Mouse (Mus musculus): Measurements from ENCODE around the gene Sh2d5.

DNA sequence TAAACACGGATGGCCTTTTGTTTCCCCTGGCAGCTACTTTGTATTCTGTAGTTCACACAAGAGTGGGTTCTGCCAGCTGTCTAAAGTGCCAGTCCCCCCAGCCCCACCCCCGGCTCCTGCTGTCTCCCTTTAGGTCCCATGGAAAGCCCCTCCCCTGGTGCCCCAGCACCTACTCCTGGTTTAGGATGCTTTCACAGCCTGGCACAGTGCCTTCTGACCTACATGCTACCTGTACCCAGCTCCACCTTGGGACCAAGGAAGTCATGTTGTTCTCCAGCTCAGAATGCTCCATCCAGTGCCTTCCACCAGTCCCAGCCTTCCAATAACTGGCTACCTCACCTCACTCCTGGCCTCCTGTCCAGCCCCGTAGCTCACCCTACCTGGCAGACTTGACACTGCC lies 56.8 kb downstream of the Sh2d5 start:
- TF ChIP-seq EP300 (optimal IDR thresholded peaks at IDR 0.05) (no peak), CTCF (IDR thresholded peaks at IDR 0.05; ENCODE audit: low read depth) (no peak)
